Mouse (Mus musculus) erythroblast, embryonic 14.5 days (primary cell): ENCODE results near the gene Rbp1.

Source experiments
- GATA1 ChIP-seq: IDR thresholded peaks from 2 replicates; pipeline ENCODE4 v1.6.1; 2012; ENCODE audit warnings: low read length, inconsistent platforms, mixed read lengths
- TAL1 ChIP-seq: IDR thresholded peaks from 3 replicates; pipeline ENCODE4 v1.6.1; 2012; ENCODE audit warnings: low read length, inconsistent platforms, mixed read lengths

DNA sequence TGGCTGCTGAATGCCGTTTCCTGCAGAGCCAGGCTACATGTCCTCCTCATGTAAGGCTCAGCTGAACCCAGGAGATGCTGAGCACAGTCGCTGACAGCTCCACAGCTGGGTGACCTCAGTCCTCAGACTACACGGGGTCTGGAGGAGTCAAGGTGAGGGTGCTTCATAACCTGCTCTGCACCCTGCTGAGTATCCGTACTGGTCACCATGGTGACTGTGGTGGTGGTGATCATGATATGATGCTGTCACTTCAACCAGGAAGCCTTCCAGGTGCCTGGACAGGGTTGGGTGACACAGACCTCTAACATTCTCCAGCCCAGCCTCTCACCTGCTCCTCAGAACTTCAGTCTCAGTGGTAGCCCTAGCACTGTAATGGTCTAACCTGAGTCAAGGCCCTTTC lies 15.1 kb downstream of the Rbp1 start:
- TF ChIP-seq TAL1 (no peak), GATA1 (no peak)
